Mouse (Mus musculus) left cerebral cortex, postnatal 14 days (tissue): ENCODE results near the gene Gm10271. TPM values are rescaled to one million over a fixed set of nuclear protein-coding genes. Genes with fewer than 3 reads are reported as not detected.

Source experiments
- DNase-seq, 2 experiments: peaks; one replicate each; pipeline ENCODE4 v3.0.0; 2021 to 2022; ENCODE audit warnings: low spot score in 2 of 2, mixed read lengths in 1 of 2
- intact Hi-C: fragments of 180-260 bp; cut with DNase I; formaldehyde crosslinking; loops from one replicate; pipeline ENCODE4 v1.15.1; 2025
- total RNA-seq, 2 experiments: library from RNA; stranded (reverse); gene quantifications; 2 replicates each; pipeline ENCODE4 v1.2.3; 2021

Gm10271 gene
- total RNA-seq, 2 experiments from 2014 or later, result not detected

DNA sequence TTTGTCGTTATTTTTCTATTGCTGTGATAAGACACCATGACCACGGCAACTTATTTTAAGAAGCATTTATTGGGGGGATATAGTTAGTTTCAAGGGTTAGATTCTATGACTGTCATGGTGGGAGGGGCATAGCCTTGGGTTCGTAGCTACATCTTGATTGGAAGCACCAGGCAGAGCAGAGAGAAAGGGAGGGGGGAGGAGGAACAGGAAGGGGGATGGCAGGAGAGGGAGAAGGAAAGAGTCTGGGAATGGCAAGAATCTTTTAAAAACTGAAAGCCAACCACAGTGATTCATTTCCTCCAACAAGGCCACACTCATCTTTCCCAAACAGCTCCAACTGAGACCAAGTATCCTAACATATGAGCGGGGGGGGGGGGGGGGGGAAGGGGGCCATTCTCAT, 10.1 kb upstream of the Gm10271 start:
- DNase-seq, result no peak
- intact Hi-C loops, result no loop called here

DNA sequence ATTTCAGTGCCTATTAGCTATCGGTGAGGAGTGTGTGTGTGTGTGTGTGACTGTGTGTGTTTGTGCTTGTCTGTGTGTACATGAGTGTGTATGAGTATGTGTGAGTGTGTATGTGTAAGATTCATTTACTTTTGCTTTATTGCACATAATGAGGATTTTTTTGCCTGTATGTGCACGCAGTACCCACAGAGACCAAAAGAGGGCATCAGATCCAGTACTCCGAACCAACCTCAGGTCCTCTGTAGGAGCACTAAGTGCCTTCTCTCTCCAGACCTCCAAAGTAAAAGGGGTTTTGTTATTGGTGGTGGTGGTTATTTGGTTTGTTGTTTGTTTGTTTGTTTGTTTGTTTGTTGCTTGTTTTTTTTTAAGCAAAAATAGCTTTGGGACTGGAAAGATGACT, 8.5 kb upstream of the Gm10271 start:
- intact Hi-C loops, result no loop called here
- no peak for DNase-seq

DNA sequence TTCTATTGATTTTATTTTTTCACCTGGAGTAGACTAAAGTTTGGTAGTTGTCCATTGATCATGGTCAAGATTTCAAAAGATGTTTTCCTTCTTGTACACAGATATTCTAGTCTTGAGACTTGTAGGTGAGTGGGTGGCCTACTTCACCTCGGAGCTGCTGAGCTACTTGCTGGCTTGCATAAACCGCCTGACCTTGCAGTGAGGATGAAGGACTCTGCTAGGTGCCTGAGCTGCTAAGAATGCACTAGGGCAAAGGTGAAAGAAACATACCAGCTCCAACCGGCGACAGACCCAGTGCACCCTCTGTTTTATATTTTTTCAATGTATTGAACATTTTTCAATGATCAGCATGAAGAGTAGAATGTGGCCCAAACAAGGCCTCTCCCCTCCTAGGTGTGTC, 7.9 kb upstream of the Gm10271 start:
- intact Hi-C loops, result no loop called here
- DNase-seq, result no peak

DNA sequence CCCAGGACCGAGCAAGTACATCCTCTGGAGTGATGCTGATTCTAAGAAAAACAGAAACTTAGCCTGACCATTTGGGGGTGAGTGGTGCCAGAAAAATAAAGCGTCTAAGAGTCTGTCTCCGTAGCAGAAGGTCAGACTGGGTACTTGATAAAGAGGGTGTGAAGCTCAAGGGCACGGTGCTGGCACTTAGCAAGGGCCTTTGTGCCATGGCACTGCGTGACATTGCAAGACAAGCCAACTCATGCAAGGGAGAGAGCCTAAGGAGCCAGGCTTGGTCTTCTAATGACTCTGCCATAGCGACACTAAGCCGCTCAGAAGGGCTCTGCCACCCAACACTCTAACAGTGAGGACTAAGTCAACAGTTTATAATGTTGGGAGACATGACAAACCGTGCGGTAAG, 6.4 kb upstream of the Gm10271 start:
- intact Hi-C loops, result no loop called here
- DNase-seq, result no peak

DNA sequence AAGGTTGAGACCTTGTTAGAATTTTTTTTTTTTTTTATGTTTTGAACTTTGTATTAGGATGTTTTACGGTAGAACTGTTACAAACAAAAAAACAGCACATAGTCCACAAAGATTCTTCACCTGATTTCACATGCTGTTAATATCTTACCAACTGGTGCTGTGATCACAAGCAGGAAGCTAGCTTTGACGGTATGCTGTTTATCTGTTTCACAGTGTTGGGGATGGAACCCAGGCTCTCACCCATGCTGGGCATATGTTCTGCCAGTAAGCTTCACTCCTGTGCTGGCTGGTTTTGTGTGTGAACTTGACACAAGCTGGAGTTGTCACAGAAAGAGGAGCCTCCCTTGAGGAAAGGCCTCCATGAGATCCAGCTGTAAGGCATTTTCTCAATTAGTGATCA, 5.4 kb upstream of the Gm10271 start:
- no peak for DNase-seq
- intact Hi-C loops, result no loop called here

DNA sequence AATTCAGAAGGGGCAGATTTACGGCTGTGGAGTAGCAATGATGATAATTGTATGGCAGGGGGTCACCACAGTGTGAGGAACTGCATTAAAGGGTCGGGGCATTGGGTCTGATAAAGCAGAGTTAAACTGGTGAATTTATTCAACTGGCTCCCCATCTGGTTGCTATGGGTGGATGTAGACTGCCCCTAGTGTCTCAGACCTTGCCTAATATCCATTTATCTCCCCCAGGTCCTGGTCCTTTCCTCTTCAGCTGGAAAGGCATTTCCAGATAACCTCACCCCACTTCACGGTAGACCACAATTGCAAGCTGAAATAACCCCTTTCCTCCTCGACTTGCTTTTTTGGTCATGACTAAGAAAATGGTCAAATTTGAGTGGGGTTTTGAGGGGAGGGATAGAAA, 5.0 kb upstream of the Gm10271 start:
- DNase-seq, result no peak
- intact Hi-C loops, result no loop called here

DNA sequence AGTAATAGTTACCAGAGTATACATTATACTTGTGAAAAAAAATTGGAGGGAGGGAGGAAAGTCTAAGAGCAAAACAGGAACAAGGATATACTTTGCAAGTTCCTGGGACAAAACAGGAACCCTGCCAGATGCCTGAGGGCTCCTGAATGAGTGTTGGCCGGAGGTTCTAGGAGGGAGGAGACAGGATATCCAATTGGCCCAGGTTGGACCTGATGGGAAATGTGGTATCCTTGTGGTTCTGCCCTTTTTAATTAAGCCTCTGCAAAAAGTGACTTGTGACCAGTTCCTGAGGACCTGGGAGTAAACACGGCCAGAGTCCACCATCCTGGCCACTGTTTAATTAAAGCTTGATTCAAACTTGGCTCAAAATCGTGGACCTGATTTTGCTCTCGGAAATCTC, 3.7 kb downstream of the Gm10271 start:
- intact Hi-C loops, result no loop called here
- DNase-seq, result no peak

DNA sequence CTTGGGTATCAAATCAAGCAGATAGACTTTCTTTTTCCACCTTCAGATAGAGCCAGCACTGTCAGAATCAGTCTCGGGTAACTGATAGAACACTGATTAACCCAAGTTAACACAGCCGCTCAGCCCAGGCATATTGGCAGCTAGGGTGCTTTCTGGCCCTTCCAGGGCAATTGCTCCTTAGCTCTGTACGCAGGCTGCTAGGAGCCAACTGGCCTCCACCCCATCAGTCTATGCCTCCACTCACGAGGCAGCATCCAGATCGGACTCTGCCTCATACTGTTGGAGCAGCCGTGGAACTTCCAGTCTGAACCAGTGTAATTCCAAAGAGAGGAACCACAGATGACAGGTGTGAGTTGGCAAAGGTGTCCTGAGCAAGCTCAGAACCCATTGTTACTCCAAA, 6.3 kb downstream of the Gm10271 start:
- intact Hi-C loops, result no loop called here

DNA sequence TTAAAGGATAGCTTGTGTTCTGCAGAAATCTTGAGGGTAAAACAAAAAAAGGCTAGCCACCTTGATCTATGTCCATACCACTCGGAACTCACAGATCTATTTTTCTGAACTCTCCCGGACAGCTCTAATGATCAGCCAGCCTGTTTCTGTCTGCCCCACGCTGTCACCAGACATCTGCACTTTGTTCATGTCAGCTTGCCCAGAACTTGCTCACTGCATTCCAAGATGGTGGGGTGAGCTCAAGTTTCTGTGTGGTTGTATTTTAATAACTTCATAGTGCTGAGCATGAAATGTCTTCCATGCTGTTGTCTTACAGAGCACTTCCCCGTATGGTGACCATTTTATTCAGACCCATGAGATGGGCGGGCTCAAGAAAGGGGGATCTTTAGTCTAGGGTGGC, 7.1 kb downstream of the Gm10271 start:
- intact Hi-C loops, result no loop called here
- DNase-seq, result no peak

More for the DNA sequence above, 6.3 kb downstream of the Gm10271 start:
- DNase-seq, result no peak

DNA sequence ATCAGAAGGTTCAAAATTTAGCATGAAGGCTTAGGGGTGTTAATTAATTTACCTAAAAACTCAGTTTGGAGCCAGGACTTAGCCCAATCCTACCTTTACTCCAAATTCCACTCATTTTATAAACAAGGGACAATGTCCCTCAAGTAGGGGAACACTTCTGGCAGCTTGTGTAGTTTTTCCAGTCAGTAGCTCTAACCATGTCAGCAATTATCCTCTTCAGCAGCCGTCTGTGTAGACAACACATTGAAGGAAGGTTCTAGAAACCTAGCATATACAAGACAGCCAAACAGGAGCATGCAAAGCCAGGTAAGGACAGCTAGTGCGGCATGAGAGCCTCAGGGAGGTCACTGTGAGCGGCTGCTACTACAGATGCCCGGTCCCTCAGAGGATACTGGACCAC, 7.8 kb downstream of the Gm10271 start:
- intact Hi-C loops, result no loop called here
- DNase-seq, result no peak

DNA sequence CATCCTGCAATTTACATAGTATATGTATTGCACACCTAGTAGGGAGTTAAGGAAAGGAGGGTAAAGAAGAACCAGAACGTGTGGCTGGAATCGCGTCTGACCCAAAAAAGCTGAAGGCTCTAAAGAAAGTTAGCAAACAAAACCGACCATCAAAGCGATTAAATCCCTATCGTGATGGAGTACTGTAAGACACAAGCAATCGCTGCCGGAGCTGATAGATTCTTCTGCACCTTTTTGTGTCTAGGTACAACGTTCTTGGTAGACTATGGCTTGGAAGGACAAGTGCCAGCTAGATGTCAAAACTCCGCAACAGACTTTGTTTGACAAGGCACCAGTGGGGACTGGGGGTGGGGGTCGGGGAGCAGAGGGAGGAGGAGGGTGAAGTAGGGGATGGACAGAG, 8.3 kb downstream of the Gm10271 start:
- intact Hi-C loops, result no loop called here
- DNase-seq, result no peak

DNA sequence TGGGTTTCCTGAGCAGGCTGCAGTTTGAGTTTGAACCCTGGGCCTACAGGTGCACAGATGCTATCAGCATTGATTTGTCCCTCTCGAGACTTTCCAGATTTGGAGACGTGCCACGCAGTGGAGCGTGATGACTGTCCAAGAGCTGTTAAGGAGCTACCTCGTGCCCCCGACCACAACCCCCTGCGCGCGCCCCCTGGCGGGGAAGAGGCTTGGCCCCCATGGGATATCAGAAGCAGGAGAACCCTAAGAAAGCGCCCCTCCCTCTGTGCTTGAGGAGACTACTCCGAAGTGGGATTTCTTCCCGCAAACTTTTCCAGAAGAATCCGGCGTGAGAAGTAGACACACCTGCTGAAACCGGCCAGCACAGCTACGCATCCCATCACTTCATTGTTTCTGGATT, 9.6 kb downstream of the Gm10271 start:
- intact Hi-C loops, result no loop called here

DNA sequence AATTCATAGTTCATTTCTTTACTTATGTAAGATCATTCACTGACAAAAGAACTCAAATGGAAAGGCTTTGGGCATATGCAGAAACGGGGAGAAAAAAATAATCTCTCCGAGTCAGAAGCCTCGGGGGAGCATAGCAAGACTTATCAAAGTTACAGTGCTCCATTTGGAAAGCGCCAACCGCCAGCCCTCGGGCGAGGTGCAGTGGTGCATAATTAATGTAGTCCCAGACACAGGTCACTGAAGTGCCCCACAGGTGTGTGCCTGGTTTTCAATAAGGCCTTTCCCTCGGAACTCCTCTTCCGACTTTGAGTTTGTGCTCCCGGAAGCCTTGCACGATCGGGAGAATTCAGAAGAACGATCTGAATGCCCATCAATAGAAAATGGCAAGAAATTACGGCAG, 10.3 kb downstream of the Gm10271 start:
- no peak for DNase-seq
- intact Hi-C loops, result no loop called here

More for the DNA sequence above, 9.6 kb downstream of the Gm10271 start:
- DNase-seq, result no peak

DNA sequence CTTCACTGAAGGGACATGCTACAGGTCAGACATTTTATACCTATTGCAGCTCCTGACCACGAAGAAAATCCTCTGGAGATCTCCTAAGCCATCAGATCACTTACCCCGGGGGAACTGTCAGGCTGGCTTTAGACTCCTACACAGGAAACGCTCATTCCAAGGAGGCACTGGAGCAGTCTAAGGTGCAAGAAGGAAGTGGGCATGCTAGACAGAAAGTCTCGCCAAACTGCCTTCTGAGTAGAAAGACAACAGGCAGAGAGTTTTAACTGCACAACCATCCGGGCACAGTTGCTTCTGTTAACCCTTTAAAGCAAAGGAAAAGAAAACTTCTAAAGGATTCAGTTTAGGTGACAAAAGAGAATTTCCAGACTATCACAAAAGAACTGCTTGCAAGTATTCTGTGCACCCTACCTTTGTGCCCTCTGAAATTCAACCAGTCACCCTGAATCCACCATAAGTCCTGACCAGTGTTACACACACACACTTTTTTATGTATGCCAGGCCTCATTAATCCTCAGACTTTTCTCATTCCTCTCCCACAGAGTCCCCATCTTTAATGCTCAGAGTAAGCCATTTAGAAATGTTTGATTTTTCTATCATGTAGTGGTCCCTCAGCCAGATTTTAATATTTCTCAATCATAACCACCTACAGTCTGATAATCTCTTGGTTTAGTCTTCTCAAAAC, 14.4 kb downstream of the Gm10271 start:
- intact Hi-C loops, result loop anchor here (5.0 kb wide), 1 partner anchor 54 kb away; no protein-coding TSS in a partner anchor
- no peak for DNase-seq

DNA sequence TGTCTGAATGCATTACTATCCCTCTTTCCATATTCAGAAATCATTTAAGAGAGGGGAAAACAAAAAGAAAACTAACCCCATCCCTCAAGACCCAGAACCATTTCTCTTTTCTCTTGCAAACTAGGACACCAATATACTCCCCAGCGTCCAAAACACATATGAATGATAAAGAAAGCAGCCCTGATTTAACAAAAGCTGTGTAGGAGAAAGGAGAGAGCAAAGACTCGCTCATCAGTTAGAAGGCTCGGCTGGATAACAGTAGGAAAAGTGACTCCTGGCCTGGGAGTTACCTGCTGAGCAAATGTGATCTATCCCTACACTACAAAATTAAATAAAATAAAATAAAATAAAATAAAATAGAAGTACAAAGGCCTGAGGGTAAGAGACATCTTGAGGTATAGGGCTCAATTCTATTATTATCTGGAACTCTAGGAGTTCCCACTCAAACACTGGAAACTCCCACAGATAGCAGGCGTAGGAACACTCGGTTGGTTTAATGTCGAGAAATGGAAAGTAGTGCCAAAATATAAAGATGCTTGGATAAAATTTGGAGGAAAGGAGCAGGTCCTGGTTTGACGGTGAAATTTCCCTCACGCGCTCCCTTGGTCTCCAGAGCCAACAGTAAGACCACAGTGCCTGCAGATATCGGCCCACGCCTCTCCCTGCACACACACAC, 15.8 kb downstream of the Gm10271 start:
- intact Hi-C loops, result loop anchor here (5.0 kb wide), 1 partner anchor 56 kb away; no protein-coding TSS in a partner anchor

DNA sequence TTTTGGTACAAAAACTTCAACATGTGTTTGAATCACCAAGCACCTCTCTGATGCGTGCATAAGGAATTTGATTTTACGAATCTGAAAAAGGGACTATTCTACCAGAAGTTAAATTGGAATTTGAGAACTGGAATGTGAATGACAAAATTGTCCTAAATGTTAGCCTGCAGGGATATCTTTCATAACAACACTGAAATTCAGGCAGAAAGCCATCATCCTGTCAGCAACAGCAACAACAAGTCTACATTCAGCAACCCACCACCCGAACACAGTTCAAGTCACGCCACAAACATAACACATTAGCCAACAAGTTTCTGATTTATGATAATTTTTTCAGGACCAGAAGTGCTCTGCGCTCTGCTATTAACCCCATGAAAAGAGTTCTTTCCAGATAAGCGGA, 17.2 kb downstream of the Gm10271 start:
- intact Hi-C loops, result loop anchor here (5.0 kb wide), 1 partner anchor 57 kb away; no protein-coding TSS in a partner anchor
- DNase-seq, result no peak

More for the DNA sequence above, 15.8 kb downstream of the Gm10271 start:
- DNase-seq, result no peak

DNA sequence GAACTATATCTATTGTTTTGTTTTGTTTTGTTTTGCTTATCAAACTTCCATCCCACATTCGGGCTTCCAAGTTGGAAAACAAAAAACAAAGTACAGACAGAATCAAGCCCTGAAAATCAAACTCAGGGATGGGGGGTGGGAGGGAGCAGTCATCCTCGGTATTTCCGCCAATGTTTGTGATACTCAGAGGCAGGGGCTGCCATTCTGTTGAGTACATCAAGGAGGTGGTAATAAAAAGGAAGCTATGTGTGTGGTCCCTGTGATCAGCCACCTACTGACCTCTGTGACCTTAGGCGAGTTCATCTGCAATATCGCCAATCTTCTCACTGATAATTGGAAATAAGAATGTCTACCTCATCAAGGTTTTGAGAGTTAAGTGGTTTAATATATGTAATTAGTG, 21.5 kb downstream of the Gm10271 start:
- intact Hi-C loops, result no loop called here
- DNase-seq, result no peak

DNA sequence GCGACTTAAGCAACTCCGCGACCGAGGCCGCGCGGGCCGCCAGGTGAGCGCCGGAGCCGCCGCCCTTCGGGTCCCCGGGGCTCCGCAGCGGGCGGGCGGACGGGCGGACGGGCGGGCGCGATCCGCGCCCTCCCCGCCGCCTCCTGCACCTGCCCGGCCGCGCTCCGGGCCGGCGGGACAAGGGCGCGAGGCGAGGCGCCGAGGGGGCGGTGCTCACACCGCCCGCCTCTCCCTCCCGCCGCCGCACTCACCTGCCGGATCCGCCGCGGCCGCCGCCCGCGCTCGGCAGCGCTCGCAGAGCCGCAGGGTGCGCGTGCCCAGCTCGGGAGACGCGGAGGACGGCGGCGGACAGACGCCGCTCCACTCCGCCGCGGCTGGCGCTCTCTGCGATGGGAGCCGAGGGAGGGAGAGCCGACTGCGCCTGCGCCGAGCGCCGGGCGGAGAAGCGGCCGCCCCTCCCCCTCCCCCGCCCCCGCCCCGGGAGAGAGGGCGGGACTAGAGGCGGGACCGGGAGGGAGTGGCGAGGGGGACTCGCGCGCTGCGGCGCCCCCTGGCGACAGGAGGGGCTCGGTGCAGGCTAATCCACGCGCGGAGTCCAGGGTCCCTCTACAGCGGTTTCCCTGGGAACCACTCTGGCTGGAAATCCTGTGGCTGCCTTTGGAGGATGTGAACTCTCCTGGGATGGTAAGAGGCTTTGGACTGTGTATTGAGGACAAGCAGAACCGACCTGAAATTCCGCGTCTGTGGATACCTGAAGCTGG, 22.2 kb downstream of the Gm10271 start, which contains the start of gene Rab3ip:
Gene Rab3ip (minus strand): TSS at position 761 of the 761 bp plus-strand sequence.
- peak; percentile 88 to 95 for DNase-seq
- intact Hi-C loops, result no loop called here

DNA sequence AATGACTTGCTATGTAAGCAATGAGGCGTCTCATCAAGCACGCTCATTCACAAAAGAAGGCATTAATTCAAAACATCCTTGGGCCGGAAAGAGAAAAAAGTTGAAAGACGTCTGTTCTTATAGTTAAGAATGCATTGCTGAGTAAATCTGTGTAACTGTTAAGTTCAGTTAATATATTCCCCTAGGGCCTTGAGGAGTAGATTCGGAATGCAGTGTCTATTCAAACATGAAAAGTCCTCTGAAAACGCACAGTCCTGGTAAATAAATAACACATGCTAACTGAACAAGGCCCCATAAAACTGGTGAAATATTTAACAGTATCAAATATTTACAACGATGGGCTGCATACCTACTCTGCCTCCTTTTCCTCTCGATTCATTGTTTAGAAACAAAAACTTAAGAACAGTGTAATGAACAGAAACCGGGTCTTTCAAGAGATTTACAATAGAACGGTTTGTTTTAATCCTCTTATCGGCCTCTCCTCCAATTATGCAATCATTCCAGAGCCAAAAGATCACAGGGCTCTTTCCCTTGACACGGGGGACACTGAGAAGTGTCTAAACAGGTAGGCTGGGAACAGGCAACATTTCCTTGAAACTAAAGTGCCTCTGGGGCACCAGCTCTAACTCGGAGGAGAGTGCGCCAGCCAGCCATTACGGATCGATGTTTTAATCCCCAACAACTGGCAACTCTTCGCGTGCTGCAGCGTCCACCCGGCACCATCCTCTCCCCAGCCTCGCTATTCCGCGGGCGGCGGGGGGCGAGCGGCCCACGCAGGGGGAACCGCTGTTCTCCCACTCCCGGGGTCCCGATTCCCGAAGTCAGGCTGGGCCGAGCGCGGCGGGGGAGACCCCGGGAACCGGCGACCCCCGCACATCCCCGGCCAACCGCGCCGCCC, 23.0 kb downstream of the Gm10271 start:
- intact Hi-C loops, result loop anchor here (10.0 kb wide), 1 partner anchor 85 kb away; no protein-coding TSS in a partner anchor
- DNase-seq, result peak in 1 of 2 experiments; percentile 27
